Mouse (Mus musculus): ENCODE data around the gene Amph. TPM values are rescaled to one million over a fixed set of nuclear protein-coding genes. Genes with fewer than 3 reads are reported as not detected.

Gene Amph
- polyA plus RNA-seq, 1 experiment from 2014 or later, result 53.4 TPM

DNA sequence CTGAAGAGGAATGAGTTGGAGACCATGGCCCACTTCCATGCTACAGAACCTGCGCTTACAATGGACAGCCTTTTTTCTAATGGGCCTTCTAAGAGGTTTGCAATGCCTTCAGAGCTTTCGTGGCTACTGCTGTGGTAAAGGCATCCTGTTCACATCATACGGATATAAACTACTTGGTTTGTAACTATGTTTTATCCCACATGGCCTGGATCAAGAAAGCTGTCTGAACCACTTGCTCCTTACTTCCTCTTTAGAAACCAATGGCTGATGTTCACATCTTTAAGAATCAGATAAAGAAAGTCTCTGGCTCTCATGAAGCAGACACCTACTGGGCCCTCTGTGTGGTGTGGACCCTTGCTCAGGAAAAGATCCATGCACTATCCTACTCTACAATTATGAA, 204.1 kb downstream of the Amph start:
- H3K4me2 ChIP-seq, result no peak overlapping the region
- no peak overlapping the region for H3K27ac ChIP-seq
- no peaks in the 10 kb centered on the region for H3K4me1 ChIP-seq
- H3K9ac ChIP-seq, result no peak overlapping the region
- no peak for ATAC-seq (replicated peaks)
- WGBS, result 96% methylated on average over 3 of the region's 3 CpGs
- H3K27me3 ChIP-seq (replicated peaks), result no peaks in the 10 kb centered on the region
- peaks cover 6% of the 10 kb centered on the region; the same call in 1 of the 2 replicates for H3K36me3 ChIP-seq (replicated peaks)
- no peaks in the 10 kb centered on the region for H3K9me3 ChIP-seq
- no peak overlapping the region for H3K4me3 ChIP-seq

DNA sequence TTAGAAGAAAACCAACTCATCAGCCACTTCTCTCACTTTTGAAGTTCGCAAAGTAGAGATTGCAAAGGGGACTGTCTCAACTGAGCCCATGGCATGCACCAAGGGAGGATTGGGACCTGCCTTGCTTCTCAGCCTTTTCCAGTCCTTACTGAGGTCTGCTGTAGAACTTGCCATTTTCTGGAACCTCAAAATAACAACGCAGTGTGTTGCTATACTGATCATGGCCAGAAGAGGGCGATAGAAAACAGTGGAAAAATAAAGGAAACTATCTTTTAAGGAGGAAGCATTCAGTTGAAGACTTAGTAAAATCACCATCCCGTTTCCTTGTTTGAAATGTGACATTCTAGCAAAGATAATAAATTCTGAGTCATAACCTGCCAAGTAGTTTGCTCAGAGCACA, 210.5 kb downstream of the Amph start:
- H3K9me3 ChIP-seq, result no peaks in the 10 kb centered on the region
- no peak overlapping the region for H3K9ac ChIP-seq
- H3K4me3 ChIP-seq, result no peak overlapping the region
- no peaks in the 10 kb centered on the region for H3K27me3 ChIP-seq (replicated peaks)
- 29% methylated on average over 4 of the region's 4 CpGs for WGBS
- H3K36me3 ChIP-seq (replicated peaks), result no peaks in the 10 kb centered on the region
- no peaks in the 10 kb centered on the region for H3K4me1 ChIP-seq
- no peak; the same call in 1 of the 2 replicates for ATAC-seq (replicated peaks)
- H3K27ac ChIP-seq, result no peak overlapping the region
- no peak overlapping the region for H3K4me2 ChIP-seq

DNA sequence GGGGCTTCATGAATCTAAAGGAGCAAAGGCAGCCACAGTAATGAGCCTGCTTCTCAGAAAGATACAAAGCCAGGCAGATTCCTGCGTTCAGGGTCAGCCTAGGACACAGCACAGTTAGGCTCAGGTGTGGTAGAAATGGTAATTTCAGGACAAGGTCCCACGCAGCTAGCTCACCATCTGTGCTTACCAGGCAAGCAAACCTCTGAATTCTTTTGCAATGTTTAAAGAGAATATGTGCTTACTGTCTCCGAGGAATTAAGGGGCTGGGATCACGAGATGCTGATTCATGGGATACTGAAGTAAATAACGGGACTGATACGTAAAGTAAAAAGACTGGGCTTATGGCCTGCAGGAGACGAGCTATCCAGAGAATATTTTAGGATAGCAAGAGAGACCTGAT, 212.6 kb downstream of the Amph start:
- no peak overlapping the region for H3K4me2 ChIP-seq
- no peaks in the 10 kb centered on the region for H3K9me3 ChIP-seq
- no peaks in the 10 kb centered on the region for H3K36me3 ChIP-seq (replicated peaks)
- no peak for ATAC-seq (replicated peaks)
- no peak overlapping the region for H3K27ac ChIP-seq
- H3K4me1 ChIP-seq, result no peaks in the 10 kb centered on the region
- H3K9ac ChIP-seq, result no peak overlapping the region
- H3K4me3 ChIP-seq, result no peak overlapping the region
- H3K27me3 ChIP-seq (replicated peaks), result no peaks in the 10 kb centered on the region
- 56% methylated on average over 7 of the region's 7 CpGs for WGBS

DNA sequence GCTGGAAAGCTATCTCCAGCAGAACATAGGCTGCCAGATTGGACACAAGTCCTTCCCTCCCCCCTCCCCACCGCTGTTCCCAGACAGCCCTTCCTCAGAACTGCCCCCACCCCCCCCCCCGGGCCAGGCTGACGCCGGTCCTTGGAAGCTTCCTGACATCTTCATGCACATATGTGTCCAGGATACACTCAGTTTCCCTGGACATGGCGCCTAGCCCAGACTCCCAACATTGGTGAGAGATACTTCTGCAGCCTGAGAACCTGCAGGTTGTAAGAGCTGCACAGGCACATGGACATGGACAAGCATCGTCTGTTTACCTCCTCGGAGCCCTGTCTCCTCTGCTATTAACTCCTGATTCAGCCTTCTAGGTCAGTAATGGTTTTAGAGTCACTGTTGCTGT, 213.1 kb downstream of the Amph start:
- no peak overlapping the region for H3K27ac ChIP-seq
- H3K4me3 ChIP-seq, result no peak overlapping the region
- H3K27me3 ChIP-seq (replicated peaks), result no peaks in the 10 kb centered on the region
- H3K9me3 ChIP-seq, result no peaks in the 10 kb centered on the region
- no peak overlapping the region for H3K4me2 ChIP-seq
- 51% methylated on average over 7 of the region's 7 CpGs for WGBS
- H3K36me3 ChIP-seq (replicated peaks), result no peaks in the 10 kb centered on the region
- ATAC-seq (replicated peaks), result no peak; the same call in 1 of the 2 replicates
- H3K9ac ChIP-seq, result no peak overlapping the region
- no peaks in the 10 kb centered on the region for H3K4me1 ChIP-seq

DNA sequence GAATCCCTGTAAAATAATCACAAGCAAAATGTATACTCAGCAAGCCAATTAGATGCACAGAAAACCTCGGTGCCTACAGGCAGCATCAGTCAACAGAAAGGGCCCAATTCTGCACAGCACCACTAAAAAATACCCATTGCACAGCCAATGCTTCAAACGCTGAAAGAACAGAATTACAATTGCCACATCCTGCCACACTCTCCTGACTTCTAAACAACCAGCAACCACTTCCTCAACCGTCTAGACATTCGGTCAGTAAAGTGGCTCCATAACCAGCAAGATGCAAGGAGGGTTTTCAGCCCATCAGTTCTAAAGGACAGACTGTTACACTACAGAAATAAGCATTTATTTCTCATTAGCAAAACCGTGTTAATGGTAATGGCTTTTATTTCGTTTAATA, 214.1 kb downstream of the Amph start:
- WGBS, result 88% methylated on average over 6 of the region's 6 CpGs
- Histone ChIP-seq H3K36me3 (replicated peaks) (no peaks in the 10 kb centered on the region), H3K4me2 (no peak overlapping the region), H3K27me3 (replicated peaks) (no peaks in the 10 kb centered on the region), H3K4me1 (no peaks in the 10 kb centered on the region), H3K27ac (no peak overlapping the region), H3K4me3 (no peak overlapping the region), H3K9ac (no peak overlapping the region), H3K9me3 (no peaks in the 10 kb centered on the region)
- no peak for ATAC-seq (replicated peaks)

DNA sequence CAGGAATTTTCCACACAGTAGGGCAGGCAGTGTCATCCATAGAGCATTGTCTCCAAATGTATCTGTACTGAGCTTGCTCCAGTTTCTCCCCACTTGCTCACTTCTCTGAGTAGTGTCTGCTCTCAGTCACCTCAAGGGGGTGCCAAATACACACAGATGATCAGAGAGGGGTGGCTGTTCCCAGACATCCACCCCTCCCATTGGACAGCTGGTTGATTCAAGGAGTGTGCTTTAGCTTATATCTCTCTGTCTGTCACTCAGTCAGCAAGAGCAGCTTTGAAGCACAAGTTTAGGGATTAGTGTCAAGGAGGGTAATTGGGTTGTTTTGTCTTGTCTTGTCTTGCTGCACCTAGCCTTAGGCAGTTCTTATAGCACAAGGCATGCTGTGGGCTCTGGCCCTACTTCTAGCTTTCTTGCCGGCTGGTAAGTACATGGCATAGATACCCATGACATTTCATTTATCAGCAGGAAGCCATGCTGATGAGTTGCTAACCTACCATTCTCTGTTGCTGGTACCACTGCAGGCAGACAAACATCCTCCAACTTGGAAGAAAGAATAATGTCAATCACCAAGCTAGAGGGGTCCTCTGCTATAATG, 229.8 kb downstream of the Amph start:
- WGBS, result 57% methylated on average over 1 of the region's 1 CpGs
- Histone ChIP-seq H3K27me3 (replicated peaks) (no peaks in the 10 kb centered on the region), H3K4me1 (no peaks in the 10 kb centered on the region), H3K9me3 (no peaks in the 10 kb centered on the region), H3K4me3 (no peak overlapping the region), H3K4me2 (no peak overlapping the region), H3K27ac (no peak overlapping the region), H3K9ac (no peak overlapping the region), H3K36me3 (replicated peaks) (no peaks in the 10 kb centered on the region)
- peak; percentile 94 for ATAC-seq (replicated peaks)

DNA sequence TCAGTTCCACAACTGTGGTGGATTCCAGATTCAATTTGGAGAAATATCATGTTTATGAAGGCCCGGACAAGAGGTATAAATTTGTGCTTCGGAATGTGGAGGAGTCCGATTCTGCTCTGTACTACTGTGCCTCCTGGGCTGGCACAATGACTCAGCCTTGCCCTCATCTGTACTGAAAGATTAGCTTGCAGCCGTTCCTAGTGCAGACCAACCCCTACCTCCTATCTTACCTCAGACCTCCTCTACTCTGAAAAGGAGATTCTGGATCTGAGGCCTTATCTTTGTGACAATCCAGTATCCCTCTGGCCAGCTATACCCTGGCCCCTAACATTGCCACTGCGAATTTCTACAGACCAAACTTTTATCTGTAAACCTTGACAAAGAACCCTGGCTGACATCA, 230.3 kb downstream of the Amph start:
- Histone ChIP-seq H3K4me1 (no peaks in the 10 kb centered on the region), H3K36me3 (replicated peaks) (no peaks in the 10 kb centered on the region), H3K27me3 (replicated peaks) (no peaks in the 10 kb centered on the region), H3K9ac (no peak overlapping the region), H3K27ac (no peak overlapping the region), H3K4me3 (no peak overlapping the region), H3K4me2 (no peak overlapping the region), H3K9me3 (no peaks in the 10 kb centered on the region)
- ATAC-seq (replicated peaks), result no peak
- WGBS, result 92% methylated on average over 5 of the region's 5 CpGs

DNA sequence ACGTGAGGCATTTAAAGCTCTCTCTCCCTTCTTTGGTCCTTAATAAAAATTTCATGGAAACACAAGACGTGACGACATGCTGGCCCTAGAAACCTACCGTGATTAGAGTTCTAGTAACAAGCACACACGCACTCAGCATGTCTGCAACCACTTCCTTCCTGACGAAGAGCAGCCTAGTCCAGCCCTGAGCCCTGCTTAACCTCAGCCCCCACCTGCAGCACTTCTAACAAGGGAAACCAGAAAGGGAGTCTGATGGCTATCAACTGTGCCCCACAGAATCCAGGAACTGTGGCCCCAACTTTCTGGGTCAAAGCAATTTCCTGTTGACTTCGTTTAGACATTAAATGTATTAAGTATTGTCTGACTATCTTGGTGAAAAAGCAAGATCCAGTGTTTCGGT, 234.3 kb downstream of the Amph start:
- 84% methylated on average over 8 of the region's 8 CpGs for WGBS
- Histone ChIP-seq H3K9ac (no peak overlapping the region), H3K4me1 (no peaks in the 10 kb centered on the region), H3K4me2 (no peak overlapping the region), H3K4me3 (no peak overlapping the region), H3K36me3 (replicated peaks) (no peaks in the 10 kb centered on the region), H3K27ac (no peak overlapping the region), H3K27me3 (replicated peaks) (no peaks in the 10 kb centered on the region), H3K9me3 (no peaks in the 10 kb centered on the region)
- ATAC-seq (replicated peaks), result no peak

DNA sequence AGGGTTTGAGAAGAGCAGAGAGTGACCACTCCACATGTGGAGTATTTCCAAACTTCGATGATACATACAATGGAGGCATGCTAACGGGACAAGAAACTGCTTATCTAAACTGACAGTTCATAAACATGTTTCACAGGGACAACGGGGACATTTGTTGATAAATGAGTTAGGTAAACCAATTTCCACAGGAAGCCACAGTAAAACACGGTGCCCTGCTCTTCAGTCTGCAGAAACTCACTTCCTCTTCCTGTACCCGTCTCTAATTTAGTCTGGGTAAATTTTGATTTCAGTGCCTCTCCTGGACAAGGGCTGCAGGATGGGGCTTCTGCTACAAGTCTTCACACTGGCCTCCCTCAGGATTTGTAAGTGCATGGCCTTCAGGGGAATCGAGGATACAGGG, 242.0 kb downstream of the Amph start:
- H3K4me3 ChIP-seq, result no peak overlapping the region

DNA sequence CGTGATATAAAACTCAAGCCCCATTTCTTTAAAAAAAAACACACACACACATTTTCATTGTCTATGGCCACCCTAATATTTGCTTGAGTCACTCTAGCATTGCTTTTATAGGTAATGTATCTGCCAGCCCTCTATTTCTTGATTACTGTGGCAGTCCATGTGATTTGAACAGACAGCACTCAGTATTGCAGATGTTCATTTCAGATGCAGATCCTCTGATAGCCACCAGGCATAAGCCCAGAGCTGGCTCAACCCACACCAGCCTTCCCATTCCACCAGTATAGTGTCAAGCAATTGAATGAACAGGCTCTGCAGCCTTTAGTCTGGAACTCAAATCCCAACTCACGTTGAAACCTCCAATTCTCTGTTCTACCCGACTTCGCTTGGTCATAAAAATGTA, 246.8 kb downstream of the Amph start:
- 82% methylated on average over 4 of the region's 4 CpGs for WGBS
- no peaks in the 10 kb centered on the region for H3K4me1 ChIP-seq
- H3K4me3 ChIP-seq, result no peak overlapping the region
- no peak overlapping the region for H3K27ac ChIP-seq
- H3K27me3 ChIP-seq (replicated peaks), result no peaks in the 10 kb centered on the region
- ATAC-seq (replicated peaks), result no peak
- H3K4me2 ChIP-seq, result no peak overlapping the region
- no peaks in the 10 kb centered on the region for H3K36me3 ChIP-seq (replicated peaks)
- no peak overlapping the region for H3K9ac ChIP-seq
- no peaks in the 10 kb centered on the region for H3K9me3 ChIP-seq

More for the DNA sequence above, 242.0 kb downstream of the Amph start:
- no peak overlapping the region for H3K4me2 ChIP-seq
- no peaks in the 10 kb centered on the region for H3K27me3 ChIP-seq (replicated peaks)
- H3K9me3 ChIP-seq, result no peaks in the 10 kb centered on the region
- no peak overlapping the region for H3K27ac ChIP-seq
- H3K9ac ChIP-seq, result no peak overlapping the region
- no peaks in the 10 kb centered on the region for H3K4me1 ChIP-seq
- 85% methylated on average over 6 of the region's 6 CpGs for WGBS
- no peaks in the 10 kb centered on the region for H3K36me3 ChIP-seq (replicated peaks)
- no peak for ATAC-seq (replicated peaks)

DNA sequence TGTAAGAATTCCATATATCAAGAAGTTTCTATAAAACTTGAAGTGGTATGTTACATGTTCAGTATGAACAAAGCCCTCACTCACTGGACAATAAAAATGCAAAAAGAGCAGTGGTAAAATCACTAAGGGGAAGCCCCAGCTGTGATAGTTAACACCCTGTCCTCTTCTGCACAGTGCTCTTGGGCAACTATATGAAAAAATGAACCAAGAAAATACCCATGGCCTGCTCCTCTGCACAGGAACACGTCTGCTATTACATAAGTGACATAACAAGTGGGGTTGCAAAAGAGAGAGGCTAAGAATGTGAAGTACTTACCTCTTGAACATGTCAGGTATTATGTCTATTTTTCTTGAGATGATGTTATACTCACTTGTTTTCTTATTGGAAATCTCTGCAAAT, 247.5 kb downstream of the Amph start:
- H3K4me1 ChIP-seq, result no peaks in the 10 kb centered on the region
- no peak overlapping the region for H3K27ac ChIP-seq
- no peaks in the 10 kb centered on the region for H3K36me3 ChIP-seq (replicated peaks)
- H3K4me3 ChIP-seq, result no peak overlapping the region
- WGBS, result 58% methylated on average over 1 of the region's 1 CpGs
- no peak overlapping the region for H3K4me2 ChIP-seq
- no peak for ATAC-seq (replicated peaks)
- no peaks in the 10 kb centered on the region for H3K9me3 ChIP-seq
- H3K9ac ChIP-seq, result no peak overlapping the region
- no peaks in the 10 kb centered on the region for H3K27me3 ChIP-seq (replicated peaks)
